Mouse (Mus musculus): ENCODE measurements around the gene Panx2. TPM values are rescaled to one million over a fixed set of nuclear protein-coding genes. Genes with fewer than 3 reads are reported as not detected.

Gene Panx2
- polyA plus RNA-seq, 1 experiment: 2.7 TPM

Other genes starting within 250 kb of the Panx2 start
- gene Alg12, start 240.4 kb upstream of the Panx2 start, polyA plus RNA-seq (2012; rRNA removed): 17.9 and 19.6 TPM in 2 replicates
- 106 and 153 TPM in 2 replicates for gene Creld2, start 240.1 kb upstream of the Panx2 start, polyA plus RNA-seq (2012; rRNA removed)
- gene Pim3, start 197.5 kb upstream of the Panx2 start, polyA plus RNA-seq (2012; rRNA removed): 51.8 and 58.9 TPM in 2 replicates
- gene Ttll8, start 105.3 kb upstream of the Panx2 start, polyA plus RNA-seq (2012; rRNA removed): 0.45 and 0.82 TPM in 2 replicates
- 0.26 and 0.70 TPM in 2 replicates for gene Mlc1, start 80.7 kb upstream of the Panx2 start, polyA plus RNA-seq (2012; rRNA removed)
- 0.11 and 0.15 TPM in 2 replicates for gene Mov10l1, start 76.8 kb upstream of the Panx2 start, polyA plus RNA-seq (2012; rRNA removed)
- 76.4 and 82.8 TPM in 2 replicates for gene Trabd, start 15.4 kb downstream of the Panx2 start, polyA plus RNA-seq (2012; rRNA removed)
- 54.2 and 54.5 TPM in 2 replicates for gene Selenoo, start 29.4 kb downstream of the Panx2 start, polyA plus RNA-seq (2012; rRNA removed)
- 71.9 and 87.7 TPM in 2 replicates for gene Tubgcp6, start 63.4 kb downstream of the Panx2 start, polyA plus RNA-seq (2012; rRNA removed)
- 31.1 and 38.8 TPM in 2 replicates for gene Hdac10, start 69.0 kb downstream of the Panx2 start, polyA plus RNA-seq (2012; rRNA removed)
- 25.2 and 25.3 TPM in 2 replicates for gene Mapk12, start 81.0 kb downstream of the Panx2 start, polyA plus RNA-seq (2012; rRNA removed)
- 23.8 and 30.3 TPM in 2 replicates for gene Mapk11, start 89.9 kb downstream of the Panx2 start, polyA plus RNA-seq (2012; rRNA removed)
- gene Plxnb2, start 121.1 kb downstream of the Panx2 start, polyA plus RNA-seq (2012; rRNA removed): 98.9 and 119 TPM in 2 replicates
- gene Dennd6b, start 136.8 kb downstream of the Panx2 start, polyA plus RNA-seq (2012; rRNA removed): 12.2 and 13.6 TPM in 2 replicates
- gene Ppp6r2, start 151.8 kb downstream of the Panx2 start, polyA plus RNA-seq (2012; rRNA removed): 89.2 and 158 TPM in 2 replicates